Mouse (Mus musculus) hindbrain, embryonic 13.5 days (tissue): ENCODE measurements at regions not wholly inside any gene's neighbourhood (a gene's known extent, or its start where the extent isn't known, plus 50 kb on each side); places are given as distances from the start of the nearest gene placed in this dataset.
A peak's percentile ranks its signal among the peaks of the same experiment; 100 is the strongest.

ENCODE experiments used
- ATAC-seq: fragments of 200-750 bp; cut with Nextera tagmentation; 2 replicates; pipeline ENCODE4 v1.8.0; 2017; ENCODE audit warnings: moderate TSS enrichment; ENCODE audit not compliant: low FRiP score
- H3K27ac ChIP-seq: fragments of 300-500 bp; sonication (generic); 2 replicates; pipeline ENCODE4 v1.5.1; 2015; ENCODE audit warnings: inconsistent platforms, mild to moderate bottlenecking, moderate library complexity
- H3K27me3 ChIP-seq: fragments of 300-500 bp; sonication (generic); 2 replicates; pipeline ENCODE4 v1.6.1; 2015; ENCODE audit warnings: mild to moderate bottlenecking, inconsistent platforms
- H3K36me3 ChIP-seq: fragments of 300-500 bp; sonication (generic); 2 replicates; pipeline ENCODE4 v1.6.1; 2015; ENCODE audit warnings: mild to moderate bottlenecking, inconsistent platforms
- H3K4me1 ChIP-seq: fragments of 300-500 bp; sonication (generic); replicated peaks from 2 replicates; pipeline ENCODE4 v1.6.1; 2015; ENCODE audit warnings: inconsistent platforms
- H3K4me2 ChIP-seq: fragments of 300-500 bp; sonication (generic); 2 replicates; pipeline ENCODE4 v1.6.1; 2015; ENCODE audit warnings: inconsistent platforms, mild to moderate bottlenecking, moderate library complexity
- H3K4me3 ChIP-seq: fragments of 300-500 bp; sonication (generic); 2 replicates; pipeline ENCODE4 v1.5.1; 2015; ENCODE audit warnings: mild to moderate bottlenecking, inconsistent platforms
- H3K9ac ChIP-seq: fragments of 300-500 bp; sonication (generic); 2 replicates; pipeline ENCODE4 v1.6.1; 2015; ENCODE audit warnings: mild to moderate bottlenecking, inconsistent platforms
- H3K9me3 ChIP-seq: fragments of 300-500 bp; sonication (generic); 2 replicates; pipeline ENCODE4 v1.6.1; 2016; ENCODE audit warnings: inconsistent platforms
- WGBS: fragments of 180-500 bp; shearing (Covaris S2); methylation state at CpG from one replicate; pipeline ENCODE4 v1.1.7; 2015; 5-methylcytosine and 5-hydroxymethylcytosine counted together

DNA sequence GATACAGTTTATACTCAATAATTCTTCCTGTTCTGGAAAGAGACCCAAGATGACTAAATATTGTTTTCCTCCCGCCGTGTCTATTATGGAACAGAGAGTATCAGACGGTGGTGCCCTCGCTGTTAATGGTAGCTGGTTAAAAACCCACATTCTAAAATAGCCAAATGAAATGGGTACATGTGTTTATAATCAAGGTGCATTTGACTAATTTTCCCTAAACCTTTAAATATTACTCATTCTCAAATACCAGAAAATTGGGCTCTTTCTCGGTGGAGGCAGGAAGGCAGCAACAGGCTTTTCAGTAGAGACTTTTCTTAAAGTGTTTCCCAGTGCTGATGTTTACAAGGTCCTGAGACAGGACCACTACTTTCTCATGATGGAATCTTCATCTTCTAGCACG, 199.8 kb upstream of the Habp2 start:
- ATAC-seq = no peak
- no peak overlapping the region for H3K4me3 ChIP-seq
- no peak overlapping the region for H3K4me2 ChIP-seq
- H3K9ac ChIP-seq = no peak overlapping the region
- H3K4me1 ChIP-seq = no peaks in the 10 kb centered on the region
- H3K36me3 ChIP-seq = no peaks in the 10 kb centered on the region
- 84% methylated on average over 6 of the region's 6 CpGs for WGBS
- H3K9me3 ChIP-seq = peaks cover 14% of the 10 kb centered on the region
- H3K27me3 ChIP-seq = no peaks in the 10 kb centered on the region
- H3K27ac ChIP-seq = no peak overlapping the region

DNA sequence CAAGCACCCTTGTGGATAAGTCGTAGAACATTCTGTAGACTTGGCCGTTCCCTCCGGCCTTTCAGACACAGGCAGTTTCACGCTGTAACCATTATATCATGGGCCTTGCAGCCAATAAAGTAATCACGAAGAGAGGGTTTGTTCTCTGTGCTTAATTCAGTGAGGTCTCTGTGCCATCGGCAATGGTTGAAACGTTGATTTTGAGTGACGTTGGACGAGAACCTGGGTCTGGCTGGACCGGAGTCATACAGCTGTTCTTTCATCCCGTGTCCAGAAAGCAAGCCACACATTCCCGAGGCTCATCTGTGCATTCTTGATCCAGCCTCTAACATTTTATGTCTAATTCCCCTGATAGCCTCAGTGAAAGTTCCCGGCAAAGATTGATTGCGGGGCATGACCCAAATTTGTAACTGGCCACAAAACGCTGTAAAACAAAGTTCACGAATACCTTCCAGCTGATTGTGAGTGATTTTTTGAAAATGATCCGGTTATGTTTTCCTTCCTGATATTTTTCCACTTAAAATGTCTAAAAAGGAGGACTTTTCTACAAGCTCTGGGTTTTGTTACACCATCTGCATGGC, 197.1 kb upstream of the Habp2 start:
- Histone ChIP-seq H3K27ac (no peak overlapping the region), H3K27me3 (peaks cover 3% of the 10 kb centered on the region; the same call in 1 of the 2 replicates), H3K4me2 (no peak overlapping the region), H3K9me3 (no peaks in the 10 kb centered on the region), H3K4me3 (no peak overlapping the region), H3K36me3 (no peaks in the 10 kb centered on the region), H3K9ac (no peak overlapping the region), H3K4me1 (no peaks in the 10 kb centered on the region)
- 90% methylated on average over 17 of the region's 17 CpGs for WGBS
- no peak for ATAC-seq

DNA sequence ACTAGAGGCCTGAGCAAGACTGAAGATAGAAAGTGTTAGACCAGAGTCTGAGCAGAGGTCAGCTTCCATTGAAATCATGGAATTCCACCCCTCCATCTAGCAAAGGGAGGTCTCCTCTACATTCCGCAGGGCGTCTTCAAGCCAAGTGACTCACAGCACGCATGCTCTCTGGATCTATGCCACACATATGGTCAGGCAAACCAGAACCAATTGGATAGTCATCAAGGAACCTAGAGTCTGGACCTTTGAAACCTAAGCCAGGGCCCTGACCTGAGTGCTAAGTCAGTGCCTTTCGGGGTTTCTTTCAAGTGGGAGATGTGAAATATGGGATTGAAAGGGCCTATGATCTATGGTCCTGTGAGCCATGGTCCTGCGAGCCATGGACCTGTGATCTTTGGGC, 195.4 kb upstream of the Habp2 start:
- H3K27ac ChIP-seq = no peak overlapping the region
- no peak overlapping the region for H3K9ac ChIP-seq
- H3K4me2 ChIP-seq = no peak overlapping the region
- H3K9me3 ChIP-seq = no peaks in the 10 kb centered on the region
- 96% methylated on average over 5 of the region's 5 CpGs for WGBS
- peaks cover 3% of the 10 kb centered on the region; the same call in 1 of the 2 replicates for H3K27me3 ChIP-seq
- H3K4me1 ChIP-seq = no peaks in the 10 kb centered on the region
- no peak overlapping the region for H3K4me3 ChIP-seq
- H3K36me3 ChIP-seq = no peaks in the 10 kb centered on the region
- ATAC-seq = no peak

DNA sequence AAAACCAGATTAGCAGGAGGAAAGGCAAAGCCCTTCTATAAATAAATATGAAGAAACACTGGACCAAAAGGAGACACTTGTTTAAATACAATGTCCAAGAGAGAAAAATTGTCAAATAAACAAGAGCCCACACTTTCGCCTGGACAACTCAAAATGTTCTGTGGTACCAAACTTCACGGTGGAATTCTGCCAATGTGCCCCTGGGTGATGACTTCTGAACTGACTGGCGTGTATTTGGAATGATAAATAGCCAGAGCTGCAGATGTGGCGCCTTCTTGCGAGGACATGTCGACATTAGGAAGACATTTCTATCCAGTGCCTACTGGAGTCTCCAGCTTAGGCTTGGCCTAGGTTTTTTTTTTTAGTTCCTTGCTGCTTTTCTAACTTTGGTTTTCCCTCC, 191.1 kb upstream of the Habp2 start:
- H3K4me3 ChIP-seq = no peak overlapping the region
- H3K9ac ChIP-seq = no peak overlapping the region
- 80% methylated on average over 6 of the region's 6 CpGs for WGBS
- ATAC-seq = no peak
- H3K27ac ChIP-seq = no peak overlapping the region
- peaks cover 6% of the 10 kb centered on the region; the same call in 1 of the 2 replicates for H3K27me3 ChIP-seq
- H3K9me3 ChIP-seq = peaks cover 13% of the 10 kb centered on the region; the same call in 1 of the 2 replicates
- no peaks in the 10 kb centered on the region for H3K36me3 ChIP-seq
- H3K4me1 ChIP-seq = no peaks in the 10 kb centered on the region
- H3K4me2 ChIP-seq = no peak overlapping the region

DNA sequence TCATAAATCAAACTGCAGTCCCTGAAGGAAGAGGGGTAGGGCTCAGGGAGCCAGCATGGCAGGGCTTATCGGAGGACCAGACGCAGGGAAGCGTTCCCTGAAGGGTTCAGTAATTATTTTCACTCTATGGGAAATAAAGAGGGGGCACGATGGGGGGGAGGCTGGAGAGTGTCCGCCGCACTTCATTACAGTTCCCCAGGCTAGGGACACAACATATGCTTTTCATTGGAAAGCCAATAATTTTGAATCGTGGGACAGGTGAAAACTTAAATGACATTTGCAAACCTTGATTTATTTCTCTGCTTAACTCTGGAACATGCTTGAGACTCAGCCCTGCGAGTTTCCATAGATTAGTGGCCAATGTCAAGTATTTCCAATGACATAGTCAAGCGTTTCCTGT, 187.2 kb upstream of the Habp2 start:
- no peak overlapping the region for H3K27ac ChIP-seq
- H3K4me3 ChIP-seq = no peak overlapping the region
- H3K4me1 ChIP-seq = no peaks in the 10 kb centered on the region
- ATAC-seq = no peak
- H3K4me2 ChIP-seq = no peak overlapping the region
- WGBS = 77% methylated on average over 9 of the region's 9 CpGs
- H3K9ac ChIP-seq = no peak overlapping the region
- H3K9me3 ChIP-seq = peaks cover 13% of the 10 kb centered on the region; the same call in 1 of the 2 replicates
- no peaks in the 10 kb centered on the region for H3K36me3 ChIP-seq
- H3K27me3 ChIP-seq = peaks cover 23% of the 10 kb centered on the region

DNA sequence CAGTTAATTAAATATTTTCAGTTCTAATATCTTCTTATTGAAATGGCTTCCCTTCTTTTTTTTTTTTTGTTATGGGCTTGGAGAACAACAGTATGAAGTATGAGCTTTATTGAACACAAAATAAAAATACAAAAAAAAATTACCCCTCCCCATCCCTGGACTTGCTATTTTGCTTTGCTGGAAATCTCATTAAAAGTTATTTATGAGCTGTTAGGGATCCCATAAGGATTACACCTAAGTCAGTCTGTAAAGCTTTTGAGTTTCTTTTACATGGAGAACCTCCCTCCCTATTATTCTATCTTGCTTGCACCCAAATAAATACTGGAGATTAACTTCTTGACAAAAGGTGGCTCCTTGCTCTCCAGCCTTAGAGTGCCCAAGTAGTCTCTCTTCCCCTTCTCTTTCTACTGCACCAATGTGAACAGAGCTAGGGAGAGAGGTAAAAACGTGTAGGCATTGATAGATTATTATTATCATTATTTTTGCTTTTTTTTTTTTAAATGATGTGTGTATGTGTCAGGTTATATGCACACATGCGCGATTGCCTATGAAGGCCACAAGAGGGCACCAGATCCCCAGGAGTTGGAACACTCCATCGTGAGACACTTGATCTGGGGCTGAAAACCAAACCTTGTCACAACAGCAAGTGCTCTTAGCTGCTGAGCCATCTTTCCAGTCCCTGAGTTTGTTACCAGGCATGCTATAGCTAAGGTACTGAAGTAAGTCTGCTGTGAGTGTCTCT, 186.6 kb upstream of the Habp2 start:
- H3K4me1 ChIP-seq = peaks cover 3% of the 10 kb centered on the region
- 75% methylated on average over 4 of the region's 4 CpGs for WGBS
- no peaks in the 10 kb centered on the region for H3K36me3 ChIP-seq
- H3K4me2 ChIP-seq = no peak overlapping the region
- peaks cover 13% of the 10 kb centered on the region; the same call in 1 of the 2 replicates for H3K9me3 ChIP-seq
- no peak for ATAC-seq
- no peak overlapping the region for H3K9ac ChIP-seq
- H3K4me3 ChIP-seq = no peak overlapping the region
- no peak overlapping the region for H3K27ac ChIP-seq
- H3K27me3 ChIP-seq = peaks cover 23% of the 10 kb centered on the region

DNA sequence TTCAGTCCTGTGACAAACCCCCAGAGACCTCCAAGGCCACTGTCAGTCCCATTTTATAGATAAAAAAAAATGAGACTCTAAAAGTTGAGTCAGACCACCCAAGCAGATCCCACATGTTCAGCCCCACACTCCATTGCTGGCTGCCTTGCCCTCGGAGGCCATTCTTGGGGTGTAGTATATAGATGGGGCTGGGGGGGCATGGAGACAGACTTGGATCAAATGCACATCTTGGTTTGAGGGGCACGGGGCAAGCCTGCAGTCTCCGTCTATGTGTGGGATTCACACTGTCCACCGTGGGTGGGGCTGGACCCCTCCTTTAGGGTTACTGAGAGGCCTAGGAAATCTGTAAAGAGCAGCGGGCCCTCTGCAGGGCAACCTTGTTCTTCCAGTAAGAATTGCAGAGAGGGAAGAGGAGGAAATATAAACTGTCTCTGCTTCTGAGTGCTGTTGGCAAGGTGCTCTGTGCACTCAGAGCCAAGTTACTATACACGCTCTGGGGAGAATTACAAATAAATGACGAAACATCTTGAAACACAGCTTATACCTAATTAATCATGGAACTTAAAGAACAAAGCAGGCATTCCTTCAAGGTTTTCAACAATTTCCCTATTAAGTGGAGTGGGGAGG, 184.4 kb upstream of the Habp2 start:
- WGBS = 83% methylated on average over 7 of the region's 7 CpGs

DNA sequence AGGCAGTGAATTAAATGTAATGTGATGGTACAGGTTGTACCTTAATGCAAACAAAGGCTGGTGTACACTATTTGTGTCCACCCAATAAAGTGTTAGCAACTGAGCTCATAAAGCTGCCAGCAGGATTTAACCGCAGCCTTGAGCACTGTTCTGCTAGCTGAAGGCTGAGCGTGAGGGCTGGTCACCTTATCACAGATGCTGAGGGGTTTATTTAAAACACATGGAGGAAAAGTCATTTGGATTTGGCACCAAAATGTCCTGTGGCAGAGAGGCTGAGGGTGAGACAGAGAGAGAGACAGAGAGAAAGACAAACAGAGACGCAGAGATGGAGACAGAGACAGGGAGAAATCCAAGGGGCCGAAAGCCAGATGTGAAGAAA, 181.9 kb upstream of the Habp2 start:
- H3K9me3 ChIP-seq = peaks cover 17% of the 10 kb centered on the region
- H3K9ac ChIP-seq = no peak overlapping the region
- no peak overlapping the region for H3K27ac ChIP-seq
- no peak overlapping the region for H3K4me2 ChIP-seq
- peaks cover 37% of the 10 kb centered on the region for H3K27me3 ChIP-seq
- H3K4me1 ChIP-seq = peaks cover 13% of the 10 kb centered on the region
- 78% methylated on average over 4 of the region's 4 CpGs for WGBS
- H3K36me3 ChIP-seq = no peaks in the 10 kb centered on the region
- no peak for ATAC-seq
- no peak overlapping the region for H3K4me3 ChIP-seq

More for the DNA sequence above, 184.4 kb upstream of the Habp2 start:
- Histone ChIP-seq H3K36me3 (no peaks in the 10 kb centered on the region), H3K4me1 (peaks cover 13% of the 10 kb centered on the region), H3K9me3 (peaks cover 13% of the 10 kb centered on the region; the same call in 1 of the 2 replicates), H3K4me3 (no peak overlapping the region), H3K4me2 (no peak overlapping the region), H3K27me3 (peaks cover 32% of the 10 kb centered on the region), H3K9ac (no peak overlapping the region), H3K27ac (no peak overlapping the region)
- ATAC-seq = no peak

DNA sequence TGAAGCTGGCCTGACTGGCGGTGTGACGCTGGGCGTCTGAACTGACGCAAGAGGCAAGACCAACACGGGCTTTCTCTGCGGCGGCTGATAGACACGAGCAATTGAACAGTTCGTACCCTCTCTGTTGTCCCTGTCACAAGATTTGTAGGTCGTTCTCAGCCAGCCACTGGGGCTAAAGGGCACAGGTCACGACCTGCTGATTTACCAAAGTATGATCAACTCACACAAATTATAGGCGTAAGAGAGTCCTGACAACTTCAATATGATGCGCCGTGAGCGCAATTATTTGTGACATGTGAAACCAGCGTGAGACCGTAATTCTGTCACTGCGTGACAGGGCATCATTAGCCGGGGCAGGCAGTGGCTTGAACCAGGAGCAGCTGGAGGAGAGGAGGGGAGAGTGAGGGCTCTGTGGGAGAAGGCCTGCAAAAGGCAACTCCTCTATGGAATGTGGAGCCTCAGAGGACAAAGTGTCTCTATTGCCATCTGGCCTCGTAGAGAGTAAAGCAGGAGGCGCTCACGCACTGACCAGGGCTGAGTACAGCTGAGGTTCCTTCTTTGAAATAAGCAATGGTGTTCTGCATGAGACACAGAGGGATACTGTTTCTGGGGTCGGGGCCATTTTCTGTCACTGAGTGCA, 181.4 kb upstream of the Habp2 start:
- Histone ChIP-seq H3K9me3 (peaks cover 13% of the 10 kb centered on the region), H3K9ac (no peak overlapping the region), H3K4me3 (no peak overlapping the region), H3K36me3 (no peaks in the 10 kb centered on the region), H3K27me3 (peaks cover 37% of the 10 kb centered on the region), H3K27ac (no peak overlapping the region), H3K4me2 (peak overlapping the region; percentile 13; the same call in 1 of the 2 replicates), H3K4me1 (peaks cover 13% of the 10 kb centered on the region)
- WGBS = 36% methylated on average over 23 of the region's 23 CpGs
- ATAC-seq = 0 out of 2 replicates have a peak, but pooled peaks have one; percentile 54

DNA sequence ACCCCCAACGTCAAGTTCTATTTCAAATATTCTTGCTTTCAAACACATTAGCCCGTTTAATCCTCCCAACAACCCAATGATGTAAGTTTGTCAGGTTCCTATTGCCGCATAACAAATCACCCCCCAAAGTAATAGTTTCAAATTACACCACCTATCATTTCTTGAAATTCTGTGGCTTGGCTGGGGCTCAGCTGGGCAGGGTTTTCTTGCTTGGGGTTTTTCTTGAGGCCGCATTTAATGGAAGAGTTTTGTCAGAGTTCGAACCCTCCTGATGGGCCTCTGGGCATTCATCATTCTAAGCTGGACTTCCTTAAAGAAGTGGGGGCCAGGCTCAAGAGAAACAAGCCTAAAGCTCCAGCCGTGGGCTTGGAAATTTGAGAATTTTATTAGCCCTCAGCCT, 178.1 kb upstream of the Habp2 start:
- ATAC-seq = no peak
- no peak overlapping the region for H3K4me3 ChIP-seq
- H3K9ac ChIP-seq = no peak overlapping the region
- H3K9me3 ChIP-seq = peaks cover 11% of the 10 kb centered on the region; the same call in 1 of the 2 replicates
- H3K4me1 ChIP-seq = peaks cover 13% of the 10 kb centered on the region
- peaks cover 38% of the 10 kb centered on the region for H3K27me3 ChIP-seq
- WGBS = 90% methylated on average over 6 of the region's 6 CpGs
- no peaks in the 10 kb centered on the region for H3K36me3 ChIP-seq
- H3K4me2 ChIP-seq = no peak overlapping the region
- H3K27ac ChIP-seq = no peak overlapping the region

DNA sequence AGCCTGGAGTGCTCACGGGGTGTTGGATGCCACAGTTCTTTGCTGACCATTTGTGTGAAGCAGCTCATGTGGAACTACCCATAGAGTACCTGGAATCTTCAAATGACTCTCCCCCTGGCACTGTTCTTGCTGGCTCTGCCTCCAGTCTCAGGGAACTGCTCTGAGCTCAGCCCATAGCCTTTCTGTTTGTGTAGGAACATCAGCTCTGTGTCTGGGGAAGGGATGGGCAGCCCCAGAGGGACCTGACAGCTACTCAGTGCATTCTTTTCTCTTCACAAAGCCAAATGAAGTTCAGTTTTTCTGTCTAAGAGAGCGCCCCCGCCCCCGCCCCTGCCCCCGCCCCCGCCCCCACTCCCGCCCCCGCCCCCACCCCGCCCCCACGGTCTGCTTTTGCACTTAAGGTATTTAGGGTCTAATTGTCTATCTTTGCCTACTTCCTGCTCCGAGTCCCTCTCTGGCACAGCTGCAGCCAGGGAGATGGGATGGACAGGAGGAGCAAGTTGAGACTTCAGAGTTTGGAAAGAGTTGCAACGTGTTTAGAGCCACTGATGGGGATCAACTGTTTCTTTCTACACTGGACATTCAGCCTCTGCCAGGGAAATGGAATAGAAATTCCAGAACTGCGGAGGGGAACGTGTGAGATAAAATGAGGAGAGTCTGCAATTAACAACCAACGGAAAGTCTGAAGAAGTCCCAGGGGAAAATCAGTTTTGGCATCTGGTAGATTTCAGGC, 171.2 kb upstream of the Habp2 start:
- Histone ChIP-seq H3K27me3 (peaks cover 19% of the 10 kb centered on the region), H3K27ac (no peak overlapping the region), H3K4me2 (no peak overlapping the region), H3K9ac (no peak overlapping the region), H3K36me3 (no peaks in the 10 kb centered on the region), H3K9me3 (peaks cover 6% of the 10 kb centered on the region; the same call in 1 of the 2 replicates), H3K4me3 (no peak overlapping the region), H3K4me1 (peaks cover 14% of the 10 kb centered on the region)
- ATAC-seq = no peak
- 20% methylated on average over 14 of the region's 15 CpGs for WGBS

DNA sequence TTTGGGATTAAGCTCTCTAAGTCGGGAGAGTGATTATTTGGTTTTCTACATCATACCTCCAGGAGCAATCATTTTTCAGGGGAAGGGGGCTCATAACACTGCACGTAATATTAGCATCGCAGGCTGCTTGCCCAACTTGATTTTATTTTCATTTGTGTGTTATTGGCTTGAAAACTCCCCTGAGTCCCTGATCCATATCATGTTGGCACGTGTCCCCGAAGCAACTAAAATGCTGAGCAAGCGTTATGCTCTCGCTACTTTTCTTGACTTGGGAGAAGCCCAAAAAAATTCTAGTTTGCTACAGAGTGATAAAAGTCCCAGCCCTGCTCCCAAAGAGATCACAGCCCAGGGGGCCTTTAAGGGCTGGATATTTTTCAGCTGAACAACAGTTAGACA, 170.7 kb upstream of the Habp2 start:
- peaks cover 14% of the 10 kb centered on the region for H3K4me1 ChIP-seq
- 58% methylated on average over 7 of the region's 7 CpGs for WGBS
- H3K36me3 ChIP-seq = no peaks in the 10 kb centered on the region
- peaks cover 6% of the 10 kb centered on the region; the same call in 1 of the 2 replicates for H3K9me3 ChIP-seq
- no peak for ATAC-seq
- H3K4me3 ChIP-seq = no peak overlapping the region
- H3K9ac ChIP-seq = no peak overlapping the region
- peaks cover 19% of the 10 kb centered on the region for H3K27me3 ChIP-seq
- no peak overlapping the region for H3K4me2 ChIP-seq
- no peak overlapping the region for H3K27ac ChIP-seq
